Mouse (Mus musculus) heart, embryonic 11.5 days (tissue): ENCODE data around the gene Txn1. TPM values are rescaled to one million over a fixed set of nuclear protein-coding genes. Genes with fewer than 3 reads are reported as not detected.
A peak's percentile ranks its signal among the peaks of the same experiment; 100 is the strongest.

ENCODE experiments used
- ATAC-seq: fragments of 200-750 bp; cut with Nextera tagmentation; replicated peaks from 2 replicates; pipeline ENCODE4 v1.8.0; 2017; ENCODE audit warnings: moderate library complexity; ENCODE audit not compliant: insufficient number of reproducible peaks, low FRiP score, low TSS enrichment
- H3K27ac ChIP-seq: fragments of 300-500 bp; sonication (generic); 2 replicates; pipeline ENCODE4 v1.5.1; 2014; ENCODE audit warnings: mild to moderate bottlenecking, low read depth, low read length
- H3K27me3 ChIP-seq: fragments of 300-500 bp; sonication (generic); 2 replicates; pipeline ENCODE4 v1.6.1; 2014; ENCODE audit warnings: mild to moderate bottlenecking, low read length, mixed read lengths; ENCODE audit not compliant: control insufficient read depth, insufficient read depth
- H3K36me3 ChIP-seq: fragments of 300-500 bp; sonication (generic); 2 replicates; pipeline ENCODE4 v1.6.1; 2014; ENCODE audit warnings: mild to moderate bottlenecking, low read length, moderate library complexity, mixed read lengths; ENCODE audit not compliant: control insufficient read depth, insufficient read depth
- H3K4me1 ChIP-seq: fragments of 300-500 bp; sonication (generic); 2 replicates; pipeline ENCODE4 v1.6.1; 2014; ENCODE audit warnings: low read length; ENCODE audit not compliant: control insufficient read depth, insufficient read depth
- H3K4me2 ChIP-seq: fragments of 300-500 bp; sonication (generic); 2 replicates; pipeline ENCODE4 v1.6.1; 2014; ENCODE audit warnings: mild to moderate bottlenecking, moderate library complexity
- H3K4me3 ChIP-seq: fragments of 300-500 bp; sonication (generic); 2 replicates; pipeline ENCODE4 v1.5.1; 2014; ENCODE audit warnings: low read depth, low read length
- H3K9ac ChIP-seq: fragments of 300-500 bp; sonication (generic); 2 replicates; pipeline ENCODE4 v1.6.1; 2014; ENCODE audit warnings: mild to moderate bottlenecking, low read depth, low read length, moderate library complexity
- H3K9me3 ChIP-seq: fragments of 300-500 bp; sonication (generic); replicated peaks from 2 replicates; pipeline ENCODE4 v1.6.1; 2016; ENCODE audit warnings: low read length; ENCODE audit not compliant: control insufficient read depth
- WGBS: fragments of 180-500 bp; shearing (Covaris S2); extraction: QIAGEN DNeasy Blood & Tissue Kit; methylation state at CpG from one replicate; pipeline ENCODE4 v1.1.7; 2014; ENCODE audit not compliant: insufficient replicate concordance; 5-methylcytosine and 5-hydroxymethylcytosine counted together
- polyA plus RNA-seq: library from polyadenylated mRNA; unstranded; fragments of >200 nt; fragmentation: Nextera tagmentation; extraction: Ambion mirVana; gene quantifications from 2 replicates; pipeline ENCODE4 v1.2.1, GENCODE M21; 2014

Txn1 gene
- polyA plus RNA-seq, 1 experiment from 2014 or later, result 328 TPM

DNA sequence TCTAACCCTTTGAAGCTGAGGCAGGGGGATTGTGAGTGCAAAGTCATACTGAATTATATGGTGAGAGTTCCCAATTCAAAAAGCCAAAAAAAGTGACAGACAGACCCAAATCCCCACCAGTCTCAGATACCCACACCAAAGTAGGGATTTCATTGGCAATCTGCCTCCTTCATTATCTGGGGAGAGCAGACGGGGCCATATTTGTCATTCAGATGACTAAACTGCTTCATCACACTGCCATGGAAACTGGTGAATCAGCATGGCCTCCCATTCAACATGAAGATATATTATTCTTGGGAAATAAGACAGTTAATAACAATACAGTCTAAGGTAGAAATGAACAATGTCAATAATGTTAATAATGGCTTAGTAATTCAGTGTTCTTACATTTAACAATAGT, 7.9 kb upstream of the Txn1 start:
- H3K36me3 ChIP-seq, result no peaks in the 10 kb centered on the region
- no peak overlapping the region for H3K4me3 ChIP-seq
- H3K4me2 ChIP-seq, result no peak overlapping the region
- no peaks in the 10 kb centered on the region for H3K27me3 ChIP-seq
- ATAC-seq, result no peak
- no peaks in the 10 kb centered on the region for H3K4me1 ChIP-seq
- 63% methylated on average over 1 of the region's 1 CpGs for WGBS
- H3K27ac ChIP-seq, result no peak overlapping the region
- H3K9ac ChIP-seq, result no peak overlapping the region
- no peaks in the 10 kb centered on the region for H3K9me3 ChIP-seq

- no peak overlapping the region for H3K27ac ChIP-seq
- no peak for ATAC-seq
- no peaks in the 10 kb centered on the region for H3K9me3 ChIP-seq
- no peak overlapping the region for H3K9ac ChIP-seq
- peaks cover 12% of the 10 kb centered on the region for H3K4me1 ChIP-seq
- H3K4me2 ChIP-seq, result no peak overlapping the region
- H3K27me3 ChIP-seq, result no peaks in the 10 kb centered on the region
- no peak overlapping the region for H3K4me3 ChIP-seq
- WGBS, result 84% methylated on average over 8 of the region's 8 CpGs
- H3K36me3 ChIP-seq, result no peaks in the 10 kb centered on the region
These were observed 2.8 kb upstream of the Txn1 start for GRCm38 (mm10) chr4:57959056-57959455.

DNA sequence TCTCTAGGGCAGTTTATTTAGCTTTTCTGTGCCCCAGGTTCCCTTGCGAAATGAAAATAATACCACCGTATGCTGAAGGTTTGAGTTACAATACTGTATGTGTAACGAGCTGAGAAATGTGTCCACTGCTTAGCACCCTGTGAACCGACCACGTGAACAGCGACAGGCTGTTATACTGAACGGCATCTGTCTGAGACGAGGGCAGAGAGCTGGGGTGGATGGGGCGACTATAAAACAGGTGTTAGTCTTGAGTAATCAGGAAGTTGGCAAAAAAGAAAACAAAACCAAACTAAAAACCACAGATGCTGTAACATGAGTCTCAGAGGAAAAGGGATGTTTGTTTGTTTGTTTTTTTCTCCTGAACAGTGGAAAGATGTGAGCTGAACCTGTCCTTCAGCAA, 1.9 kb upstream of the Txn1 start:
- H3K4me3 ChIP-seq, result no peak overlapping the region
- WGBS, result 78% methylated on average over 9 of the region's 9 CpGs
- no peaks in the 10 kb centered on the region for H3K27me3 ChIP-seq
- no peak for ATAC-seq
- H3K4me2 ChIP-seq, result no peak overlapping the region
- H3K4me1 ChIP-seq, result peaks cover 12% of the 10 kb centered on the region
- H3K27ac ChIP-seq, result no peak overlapping the region
- H3K36me3 ChIP-seq, result no peaks in the 10 kb centered on the region
- no peaks in the 10 kb centered on the region for H3K9me3 ChIP-seq
- H3K9ac ChIP-seq, result no peak overlapping the region

DNA sequence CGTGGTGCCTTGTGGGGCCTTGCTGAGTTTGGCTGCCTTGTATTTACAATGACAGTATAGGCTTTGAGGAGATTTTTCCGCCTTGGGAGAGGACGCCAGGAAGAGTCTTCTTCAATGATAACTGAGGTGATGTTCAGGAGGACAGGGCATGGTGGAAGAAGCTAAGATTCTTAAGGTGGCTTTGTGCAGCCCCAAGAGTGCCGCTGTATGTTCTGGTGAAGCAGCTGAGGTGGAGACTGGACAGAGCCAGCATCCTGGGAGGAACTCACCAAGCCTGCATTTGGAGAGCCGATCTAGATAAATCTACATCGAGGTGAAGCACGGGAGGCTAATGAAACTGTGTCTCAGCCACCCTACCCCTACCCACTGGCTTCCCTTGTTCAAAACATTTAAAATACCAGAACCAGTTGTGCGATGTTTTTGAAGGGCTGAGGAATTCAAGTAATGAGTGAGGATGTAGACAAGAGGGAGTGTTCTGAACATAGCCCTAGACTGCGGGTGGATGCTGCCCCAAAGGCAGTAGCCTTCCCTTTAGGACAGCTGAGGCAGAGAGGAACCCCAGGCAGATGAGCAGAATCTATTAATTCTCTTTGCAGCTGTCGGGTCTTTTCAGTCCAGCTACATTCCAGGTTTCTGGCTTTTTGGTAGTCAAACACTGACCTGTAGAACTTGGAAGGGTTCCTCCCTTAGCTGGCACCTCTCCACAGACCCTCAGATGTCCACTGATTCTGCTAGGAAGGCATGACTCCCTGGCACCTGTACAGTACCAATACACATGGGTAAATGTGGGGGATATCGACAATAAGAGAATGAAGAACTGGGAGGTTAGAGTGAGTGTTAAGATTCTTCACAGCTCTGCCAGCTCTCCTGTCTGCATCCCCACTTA, 1.2 kb upstream of the Txn1 start:
- H3K27me3 ChIP-seq, result no peaks in the 10 kb centered on the region
- peak overlapping the region; percentile 74 for H3K9ac ChIP-seq
- no peak for ATAC-seq
- peak overlapping the region; percentile 81 for H3K4me3 ChIP-seq
- H3K27ac ChIP-seq, result peak overlapping the region; percentile 95
- peak overlapping the region; percentile 75 for H3K4me2 ChIP-seq
- no peaks in the 10 kb centered on the region for H3K9me3 ChIP-seq
- H3K36me3 ChIP-seq, result no peaks in the 10 kb centered on the region
- H3K4me1 ChIP-seq, result peaks cover 12% of the 10 kb centered on the region
- WGBS, result 44% methylated on average over 11 of the region's 11 CpGs

DNA sequence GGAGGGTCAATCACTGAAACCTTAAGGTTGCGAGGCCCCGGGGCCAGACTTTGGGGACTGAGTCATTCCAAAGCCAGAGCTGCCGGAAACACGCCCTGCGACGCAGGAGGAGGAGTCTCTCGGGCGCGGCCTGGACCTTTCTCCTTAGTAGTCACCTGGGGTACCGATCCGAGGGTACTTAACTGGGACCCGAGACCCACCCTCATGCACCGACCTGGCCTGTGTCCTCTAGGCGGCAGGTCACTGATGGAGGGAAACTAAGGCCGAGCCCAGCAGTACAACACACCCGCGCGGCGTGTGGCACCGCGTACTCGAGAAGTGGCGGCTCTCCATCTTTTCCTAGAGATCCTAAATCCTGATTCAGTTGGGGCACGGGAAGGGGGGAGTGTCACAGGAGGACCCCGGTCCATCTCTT, 660 bp downstream of the Txn1 start:
- Histone ChIP-seq H3K27ac (peak overlapping the region; percentile 87), H3K4me1 (peaks cover 12% of the 10 kb centered on the region), H3K4me2 (peak overlapping the region; percentile 76), H3K36me3 (peaks cover 14% of the 10 kb centered on the region), H3K27me3 (no peaks in the 10 kb centered on the region), H3K4me3 (peak overlapping the region; percentile 81), H3K9me3 (no peaks in the 10 kb centered on the region), H3K9ac (peak overlapping the region; percentile 90)
- WGBS, result 0% methylated on average over 25 of the region's 25 CpGs
- ATAC-seq, result peak; percentile 24

- Histone ChIP-seq H3K27ac (no peak overlapping the region), H3K4me1 (peaks cover 12% of the 10 kb centered on the region), H3K4me3 (peak overlapping the region; percentile 81), H3K27me3 (no peaks in the 10 kb centered on the region), H3K9ac (no peak overlapping the region), H3K36me3 (peaks cover 18% of the 10 kb centered on the region), H3K9me3 (no peaks in the 10 kb centered on the region), H3K4me2 (peak overlapping the region; percentile 76)
- 68% methylated on average over 8 of the region's 8 CpGs for WGBS
- no peak for ATAC-seq
These were observed 1.2 kb downstream of the Txn1 start for GRCm38 (mm10) chr4:57954991-57955390.

DNA sequence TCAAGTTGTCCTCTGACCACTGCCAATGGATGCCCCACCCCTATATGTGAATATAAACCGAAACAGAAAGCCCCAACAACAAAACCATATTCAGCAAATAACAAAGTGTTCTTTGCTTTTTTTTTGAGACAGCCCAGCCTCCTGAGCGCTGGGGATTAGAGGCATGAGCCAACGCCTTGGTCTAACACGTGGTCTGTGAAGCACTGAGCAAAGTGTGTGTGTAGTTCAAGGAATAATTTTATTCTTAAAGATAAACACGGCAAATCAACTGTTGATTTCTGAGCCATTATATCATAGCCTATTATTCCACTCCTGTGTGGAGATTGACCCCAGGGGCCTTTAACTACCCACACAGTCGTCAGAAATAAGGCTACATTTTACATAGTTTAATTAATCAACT, 1.6 kb downstream of the Txn1 start:
- Histone ChIP-seq H3K4me3 (no peak overlapping the region), H3K4me1 (peaks cover 12% of the 10 kb centered on the region), H3K27me3 (no peaks in the 10 kb centered on the region), H3K9ac (no peak overlapping the region), H3K36me3 (peaks cover 22% of the 10 kb centered on the region), H3K4me2 (peak overlapping the region; percentile 76), H3K27ac (no peak overlapping the region), H3K9me3 (no peaks in the 10 kb centered on the region)
- WGBS, result 89% methylated on average over 6 of the region's 6 CpGs
- ATAC-seq, result no peak

GRCm38 (mm10) chr4:57953796-57954195, 2.4 kb downstream of the Txn1 start:
- ATAC-seq, result no peak
- peaks cover 12% of the 10 kb centered on the region for H3K4me1 ChIP-seq
- H3K9ac ChIP-seq, result no peak overlapping the region
- no peak overlapping the region for H3K4me3 ChIP-seq
- no peaks in the 10 kb centered on the region for H3K27me3 ChIP-seq
- no peaks in the 10 kb centered on the region for H3K9me3 ChIP-seq
- peaks cover 25% of the 10 kb centered on the region for H3K36me3 ChIP-seq
- H3K27ac ChIP-seq, result no peak overlapping the region
- no peak overlapping the region for H3K4me2 ChIP-seq
- WGBS, result 92% methylated on average over 7 of the region's 7 CpGs

GRCm38 (mm10) chr4:57952891-57953290, 3.3 kb downstream of the Txn1 start:
- no peak overlapping the region for H3K27ac ChIP-seq
- H3K36me3 ChIP-seq, result peaks cover 25% of the 10 kb centered on the region
- H3K4me2 ChIP-seq, result no peak overlapping the region
- H3K27me3 ChIP-seq, result no peaks in the 10 kb centered on the region
- no peaks in the 10 kb centered on the region for H3K9me3 ChIP-seq
- no peak overlapping the region for H3K9ac ChIP-seq
- WGBS, result 89% methylated on average over 1 of the region's 1 CpGs
- H3K4me3 ChIP-seq, result no peak overlapping the region
- H3K4me1 ChIP-seq, result peaks cover 12% of the 10 kb centered on the region
- no peak for ATAC-seq
